ENCODE assay signal across 8 mouse cellular contexts in the genomic region with DNA sequence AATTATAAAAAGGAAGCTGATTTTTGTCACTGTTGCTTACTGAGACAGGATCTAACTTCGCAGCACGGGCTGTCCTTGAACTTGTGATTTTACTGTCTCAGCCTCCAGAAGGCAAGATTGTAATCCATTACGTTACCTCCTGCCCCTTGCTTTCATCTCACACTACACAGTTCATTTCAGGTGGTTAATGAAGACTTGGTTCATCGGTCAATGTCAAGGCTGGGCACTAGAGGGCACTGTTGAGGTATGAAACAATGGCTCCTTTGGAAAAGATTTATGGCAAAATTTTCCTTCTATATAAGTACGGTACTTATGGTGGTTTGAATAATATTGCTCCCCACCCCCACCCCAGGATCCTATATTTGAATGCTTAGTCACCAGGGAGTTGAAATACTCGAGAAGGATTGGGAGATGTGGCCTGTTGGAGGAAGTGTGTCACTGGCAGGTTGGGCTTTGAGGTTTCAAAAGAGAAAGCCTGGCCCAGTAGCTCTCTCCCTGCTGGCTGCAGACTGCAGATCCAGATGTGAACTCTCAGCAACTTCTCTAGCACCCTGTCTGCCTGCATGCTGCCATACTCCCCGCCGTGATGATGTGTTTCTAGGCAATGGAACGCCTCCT. TPM values are rescaled to one million over a fixed set of nuclear protein-coding genes. Genes with fewer than 3 reads are reported as not detected.
DNase-seq lines count a peak whose midpoint lies in the region; ATAC-seq and TF ChIP-seq lines count a peak whose summit lies in the region.

No protein-coding gene starts in this region.

- peak; percentile 76 for TF ChIP-seq CTCF in kidney, postnatal 0 days (IDR thresholded peaks at IDR 0.05; ENCODE audit: low read depth)

- intact Hi-C loops in gastrocnemius, postnatal 14 days (cut with DNase I; ENCODE audit: low total_unique reads), result no loop called here

- WGBS in kidney, postnatal 0 days, result 35% methylated on average over 9 of the region's 9 CpGs

- no peak overlapping the region for H3K27ac ChIP-seq in kidney, postnatal 0 days

- no peak overlapping the region for H3K4me3 ChIP-seq in kidney, postnatal 0 days (replicated peaks; ENCODE audit: low read depth, low read length)
- H3K4me3 ChIP-seq in megakaryocyte, embryonic 14.5 days (replicated peaks), result peak overlapping the region; percentile 12

- no peaks in the 10 kb centered on the region for H3K4me1 ChIP-seq in kidney, postnatal 0 days (replicated peaks; ENCODE audit: insufficient read depth, low read length)
- H3K4me1 ChIP-seq in megakaryocyte, embryonic 14.5 days, result peaks cover 25% of the 10 kb centered on the region

- no peaks in the 10 kb centered on the region for H3K9me3 ChIP-seq in kidney, postnatal 0 days (replicated peaks; ENCODE audit: low read length)
- H3K9me3 ChIP-seq in megakaryocyte, embryonic 14.5 days, result no peaks in the 10 kb centered on the region

- no peak for ATAC-seq in kidney, postnatal 0 days (replicated peaks; ENCODE audit: low FRiP score, low read depth)

- H3K36me3 ChIP-seq in kidney, postnatal 0 days (ENCODE audit: insufficient read depth, low read length), result no peaks in the 10 kb centered on the region
- peaks cover 12% of the 10 kb centered on the region for H3K36me3 ChIP-seq in megakaryocyte, embryonic 14.5 days (replicated peaks; ENCODE audit: low read length)

- no peak overlapping the region for H3K4me2 ChIP-seq in kidney, postnatal 0 days (ENCODE audit: low read length)

- H3K27me3 ChIP-seq in kidney, postnatal 0 days (ENCODE audit: insufficient read depth, low read length), result no peaks in the 10 kb centered on the region
- peaks cover 3% of the 10 kb centered on the region for H3K27me3 ChIP-seq in megakaryocyte, embryonic 14.5 days (replicated peaks)

- H3K9ac ChIP-seq in kidney, postnatal 0 days (ENCODE audit: low read depth, low read length), result no peak overlapping the region

- DNase-seq in gastrocnemius, postnatal 10 days, result peak; percentile 48
- no peak for DNase-seq in gastrocnemius, postnatal 14 days
- DNase-seq in 3T3-L1 (ENCODE audit: low read depth, low spot score), result peak; percentile 76
- DNase-seq in ZHBTc4 (ENCODE audit: low read depth, low spot score), result peak; percentile 60
- DNase-seq in embryo, embryonic 9.5 days (ENCODE audit: extremely low spot score), result peak; percentile 42
- peak; percentile 61 for DNase-seq in kidney, postnatal 0 days (ENCODE audit: low spot score)
- peak; percentile 41 for DNase-seq in thymus, postnatal 25 days

RNA-seq across cellular contexts. Expression of gene Kin, which starts 18.3 kb away (rescaled TPM):
- 1 to 10 TPM; 6.4 to 9.5 TPM for total RNA-seq in gastrocnemius, postnatal 10 days (2021)
- 1 to 10 TPM; 4.8 to 5.1 TPM for total RNA-seq in gastrocnemius, postnatal 14 days (2021)
- 28.3 TPM in 2 replicates for polyA plus RNA-seq in kidney, postnatal 0 days (2015; fragmentation: Nextera tagmentation; extraction: Ambion mirVana)
- 1.9 TPM in 1 of 2 replicates, not detected in the other for polyA plus RNA-seq in megakaryocyte, embryonic 14.5 days (2012; ENCODE audit: insufficient read depth, low replicate concordance)

RNA-seq across cellular contexts. Expression of gene Atp5c1, which starts 18.4 kb away (rescaled TPM):
- 100 to 1,000 TPM; 647 to 734 TPM for total RNA-seq in gastrocnemius, postnatal 10 days (2021)
- 100 to 1,000 TPM; 725 to 812 TPM for total RNA-seq in gastrocnemius, postnatal 14 days (2021)
- polyA plus RNA-seq in kidney, postnatal 0 days (2015; fragmentation: Nextera tagmentation; extraction: Ambion mirVana), result 1,000 and 1,009 TPM in 2 replicates
- polyA plus RNA-seq in megakaryocyte, embryonic 14.5 days (2012; ENCODE audit: insufficient read depth, low replicate concordance), result 6.9 and 17.5 TPM in 2 replicates

RNA-seq across cellular contexts. Expression of gene Itih2, which starts 32.5 kb away (rescaled TPM):
- total RNA-seq in gastrocnemius, postnatal 10 days (2021), result 1 to 10 TPM in 1 of 2 experiments, under 1 TPM in 1; 0.40 to 1.5 TPM
- total RNA-seq in gastrocnemius, postnatal 14 days (2021), result under 1 TPM; 0.40 to 0.74 TPM
- polyA plus RNA-seq in kidney, postnatal 0 days (2015; fragmentation: Nextera tagmentation; extraction: Ambion mirVana), result 0.78 TPM in 2 replicates
- not detected in 2 replicates for polyA plus RNA-seq in megakaryocyte, embryonic 14.5 days (2012; ENCODE audit: insufficient read depth, low replicate concordance)

RNA-seq across cellular contexts. Expression of gene Taf3, which starts 50.3 kb away (rescaled TPM):
- total RNA-seq in gastrocnemius, postnatal 10 days (2021), result 1 to 10 TPM; 7.4 to 7.6 TPM
- total RNA-seq in gastrocnemius, postnatal 14 days (2021), result 1 to 10 TPM; 6.0 to 6.6 TPM
- polyA plus RNA-seq in kidney, postnatal 0 days (2015; fragmentation: Nextera tagmentation; extraction: Ambion mirVana), result 12.6 and 13.7 TPM in 2 replicates
- polyA plus RNA-seq in megakaryocyte, embryonic 14.5 days (2012; ENCODE audit: insufficient read depth, low replicate concordance), result 17.0 and 19.0 TPM in 2 replicates

RNA-seq across cellular contexts. Expression of gene Itih5, which starts 54.7 kb away (rescaled TPM):
- total RNA-seq in gastrocnemius, postnatal 10 days (2021), result 10 to 100 TPM; 65.9 to 76.6 TPM
- total RNA-seq in gastrocnemius, postnatal 14 days (2021), result 10 to 100 TPM; 40.5 to 50.8 TPM
- 5.0 and 5.1 TPM in 2 replicates for polyA plus RNA-seq in kidney, postnatal 0 days (2015; fragmentation: Nextera tagmentation; extraction: Ambion mirVana)
- polyA plus RNA-seq in megakaryocyte, embryonic 14.5 days (2012; ENCODE audit: insufficient read depth, low replicate concordance), result 0.18 and 0.61 TPM in 2 replicates
